Mouse (Mus musculus) brain, embryonic 14.5 days (tissue): ENCODE results near the gene Gm5741. TPM values are rescaled to one million over a fixed set of nuclear protein-coding genes. Genes with fewer than 3 reads are reported as not detected.
A peak's percentile ranks its signal among the peaks of the same experiment; 100 is the strongest.

Experiments used
- DNase-seq: peaks from one replicate; pipeline ENCODE4 v3.0.0-alpha.2; 2011; ENCODE audit warnings: low read depth
- CTCF ChIP-seq: fragments of 200-500 bp; IDR thresholded peaks from 2 replicates; pipeline ENCODE4 v1.5.1; 2012; ENCODE audit warnings: inconsistent platforms, mild to moderate bottlenecking, moderate library complexity, borderline replicate concordance; ENCODE audit not compliant: insufficient read depth, insufficient read length; ENCODE audit errors: extremely low read depth
- POLR2A ChIP-seq: fragments of 200-500 bp; IDR thresholded peaks from 2 replicates; pipeline ENCODE4 v1.6.1; 2012; ENCODE audit warnings: mild to moderate bottlenecking, inconsistent platforms, borderline replicate concordance; ENCODE audit not compliant: poor library complexity, insufficient read depth, insufficient read length, severe bottlenecking; ENCODE audit errors: extremely low read depth
- polyA plus RNA-seq: library from polyadenylated mRNA; depleted of rRNA; stranded (reverse); fragments of >200 nt; gene quantifications from 2 replicates; pipeline ENCODE4 v1.2.3, GENCODE M21; 2012

Gene Gm5741
- polyA plus RNA-seq, 1 experiment = not detected

- 0 out of 2 replicates have a peak, but pooled peaks have one; percentile 8 for TF ChIP-seq POLR2A
- no peak for TF ChIP-seq CTCF
- DNase-seq = peak; percentile 99
These were observed 30.9 kb downstream of the Gm5741 start, which contains the start of gene Tnpo2 for GRCm38 (mm10) chr8:85036718-85037365. Tnpo2 (plus strand) TSS chr8:85036915.

DNA sequence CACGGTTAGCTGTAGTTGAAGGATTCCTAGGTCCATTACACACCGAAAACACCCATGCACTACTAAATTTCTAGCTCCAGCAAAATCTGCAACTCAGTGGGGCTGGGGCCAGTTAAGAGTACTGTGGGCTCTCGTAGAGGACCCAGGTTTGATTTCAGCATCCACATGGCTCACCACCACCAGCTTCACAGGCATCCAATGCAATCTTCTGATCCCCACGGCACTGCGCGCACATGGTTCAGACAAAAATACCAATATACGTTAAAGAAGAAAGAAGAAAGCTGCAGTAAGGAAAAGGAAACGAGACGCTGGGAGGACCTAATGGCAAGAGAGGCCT, 31.4 kb downstream of the Gm5741 start:
- no peak for DNase-seq
- no peak for TF ChIP-seq CTCF
- TF ChIP-seq POLR2A = no peak

GRCm38 (mm10) chr8:85035728-85036310, 32.0 kb downstream of the Gm5741 start:
- DNase-seq = peak; percentile 36
- TF ChIP-seq CTCF = no peak
- TF ChIP-seq POLR2A = no peak

GRCm38 (mm10) chr8:85035165-85035727, 32.5 kb downstream of the Gm5741 start:
- TF ChIP-seq POLR2A (no peak), CTCF (no peak)
- no peak for DNase-seq

DNA sequence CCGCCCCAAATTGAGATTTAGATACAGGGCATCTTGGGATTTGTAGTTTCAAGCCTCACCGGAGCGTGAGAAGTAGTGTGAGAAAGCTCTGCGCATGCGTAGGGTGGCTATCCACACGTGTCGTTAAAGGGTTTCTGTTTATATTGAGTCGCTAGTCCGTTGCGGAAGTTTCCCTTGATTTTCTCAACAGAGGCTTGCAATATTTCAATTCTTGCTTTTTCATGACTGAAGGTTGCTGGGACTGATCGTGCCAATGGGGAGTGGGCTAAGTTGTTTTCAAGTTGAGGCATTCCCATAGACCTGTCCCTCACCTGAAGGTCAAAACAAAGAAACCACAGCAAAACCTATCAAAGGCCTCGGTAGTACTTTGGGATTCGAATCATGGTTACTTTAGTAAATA, 33.0 kb downstream of the Gm5741 start:
- TF ChIP-seq CTCF = no peak
- TF ChIP-seq POLR2A = no peak
- peak; percentile 92 for DNase-seq

GRCm38 (mm10) chr8:85033867-85034266, 33.9 kb downstream of the Gm5741 start:
- DNase-seq = no peak
- TF ChIP-seq POLR2A = no peak
- TF ChIP-seq CTCF = no peak

- TF ChIP-seq POLR2A (no peak), CTCF (no peak)
These were observed 35.0 kb downstream of the Gm5741 start for GRCm38 (mm10) chr8:85032622-85033311.

GRCm38 (mm10) chr8:85029271-85029670, 38.5 kb downstream of the Gm5741 start:
- no peak for DNase-seq
- TF ChIP-seq CTCF (no peak), POLR2A (no peak)

More at GRCm38 (mm10) chr8:85032622-85033311, 35.0 kb downstream of the Gm5741 start:
- DNase-seq = no peak

DNA sequence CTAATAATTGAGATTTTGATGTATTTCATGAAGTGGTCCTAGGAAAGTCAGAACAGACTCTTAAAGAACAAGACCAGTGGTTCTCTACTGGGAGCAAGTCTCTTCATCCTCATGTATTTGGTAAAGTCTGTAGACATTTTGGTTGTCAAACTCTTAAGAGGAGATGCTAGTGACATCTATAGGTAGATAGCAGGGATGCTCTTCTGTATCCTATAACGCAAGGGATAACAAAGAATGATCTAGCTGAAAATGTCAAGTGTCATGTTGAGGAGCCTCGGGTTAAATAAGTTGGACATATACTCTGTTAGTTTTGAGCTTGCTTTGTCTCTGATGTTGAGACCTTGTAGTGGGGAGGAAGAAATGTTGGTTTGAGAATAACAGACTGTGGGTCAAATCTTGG, 39.9 kb downstream of the Gm5741 start:
- DNase-seq = peak; percentile 35
- TF ChIP-seq CTCF (no peak), POLR2A (no peak)

DNA sequence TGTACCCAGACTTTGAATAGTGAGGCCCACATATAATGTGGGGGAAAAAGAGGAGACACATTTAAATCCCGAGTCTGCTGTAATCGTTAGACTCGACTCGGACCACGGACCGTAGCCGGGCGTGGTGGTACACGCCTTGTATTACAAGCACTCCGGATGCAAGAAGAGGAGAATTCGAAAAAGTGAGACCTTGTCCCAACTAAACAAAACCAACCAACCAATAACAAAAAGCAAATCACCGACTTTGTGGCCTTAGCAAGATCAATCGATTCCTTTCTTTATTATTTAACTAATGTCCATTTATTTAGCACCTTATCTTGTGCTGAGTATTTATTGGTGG, 40.3 kb downstream of the Gm5741 start:
- no peak for TF ChIP-seq POLR2A
- TF ChIP-seq CTCF = no peak
- peak; percentile 30 for DNase-seq
